Mouse (Mus musculus): ENCODE measurements around the gene Dhdds.

- TF ChIP-seq CTCF (IDR thresholded peaks at IDR 0.05; ENCODE audit: borderline replicate concordance, extremely low read depth, insufficient read depth, insufficient read length) = no peak
- TF ChIP-seq POLR2A (IDR thresholded peaks at IDR 0.05; ENCODE audit: borderline replicate concordance, extremely low read depth, insufficient read depth, insufficient read length, poor library complexity, severe bottlenecking) = 0 out of 2 replicates have a peak, but pooled peaks have one; percentile 48
Measured at GRCm38 (mm10) chr4:133967866-133968149, 32.9 kb downstream of the Dhdds start.
